Mouse (Mus musculus): ENCODE measurements at regions not wholly inside any gene's neighbourhood (a gene's known extent, or its start where the extent isn't known, plus 50 kb on each side); places are given as distances from the start of the nearest gene placed in this dataset.

DNA sequence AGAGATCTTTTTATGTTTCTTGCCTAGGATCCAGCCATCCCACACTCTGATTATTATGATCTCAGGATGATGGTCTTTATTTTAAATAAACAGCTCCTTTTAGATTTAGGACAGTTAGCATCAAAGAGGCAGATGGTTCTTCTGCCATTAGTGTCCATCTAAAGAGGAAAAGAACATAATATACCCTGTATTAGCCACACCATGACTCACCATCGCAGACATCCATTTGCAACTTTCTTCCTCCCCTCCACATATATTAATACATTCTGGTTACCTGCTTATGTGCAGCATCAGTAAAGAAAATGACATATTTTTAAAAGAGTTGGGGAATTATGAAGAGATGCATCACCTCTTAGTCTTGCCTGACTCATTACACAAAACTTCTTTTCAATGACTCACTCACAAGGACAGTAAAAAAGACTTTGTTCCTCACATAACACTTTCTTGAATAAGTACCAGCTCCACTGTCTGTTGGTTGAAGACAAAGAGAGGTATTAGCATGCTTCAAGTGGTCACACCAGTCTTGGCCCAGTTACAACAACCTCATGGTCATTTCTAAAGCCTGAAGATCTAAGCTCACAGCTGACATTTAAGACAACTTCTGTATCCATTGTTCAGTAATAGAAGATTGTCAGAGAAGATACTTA is 766.9 kb upstream of the Celf2 start:
- no peak overlapping the region for H3K9ac ChIP-seq (replicated peaks)
- no peaks in the 10 kb centered on the region for H3K9me3 ChIP-seq
- no peaks in the 10 kb centered on the region for H3K36me3 ChIP-seq
- no peak overlapping the region for H3K4me2 ChIP-seq (replicated peaks)
- WGBS, result 95% methylated on average over 1 of the region's 1 CpGs
- H3K27ac ChIP-seq (replicated peaks), result no peak overlapping the region
- no peak overlapping the region for H3K4me3 ChIP-seq
- ATAC-seq (replicated peaks), result no peak
- no peaks in the 10 kb centered on the region for H3K27me3 ChIP-seq
- H3K4me1 ChIP-seq, result no peaks in the 10 kb centered on the region

All from forebrain, embryonic 15.5 days (tissue).